Mouse (Mus musculus): ENCODE data around the gene Itga3. TPM values are rescaled to one million over a fixed set of nuclear protein-coding genes. Genes with fewer than 3 reads are reported as not detected.
A peak's percentile ranks its signal among the peaks of the same experiment; 100 is the strongest.

Itga3 gene
- polyA plus RNA-seq (2014; fragmentation: Nextera tagmentation; extraction: Ambion mirVana): 2.9 and 3.0 TPM in 2 replicates

DNA sequence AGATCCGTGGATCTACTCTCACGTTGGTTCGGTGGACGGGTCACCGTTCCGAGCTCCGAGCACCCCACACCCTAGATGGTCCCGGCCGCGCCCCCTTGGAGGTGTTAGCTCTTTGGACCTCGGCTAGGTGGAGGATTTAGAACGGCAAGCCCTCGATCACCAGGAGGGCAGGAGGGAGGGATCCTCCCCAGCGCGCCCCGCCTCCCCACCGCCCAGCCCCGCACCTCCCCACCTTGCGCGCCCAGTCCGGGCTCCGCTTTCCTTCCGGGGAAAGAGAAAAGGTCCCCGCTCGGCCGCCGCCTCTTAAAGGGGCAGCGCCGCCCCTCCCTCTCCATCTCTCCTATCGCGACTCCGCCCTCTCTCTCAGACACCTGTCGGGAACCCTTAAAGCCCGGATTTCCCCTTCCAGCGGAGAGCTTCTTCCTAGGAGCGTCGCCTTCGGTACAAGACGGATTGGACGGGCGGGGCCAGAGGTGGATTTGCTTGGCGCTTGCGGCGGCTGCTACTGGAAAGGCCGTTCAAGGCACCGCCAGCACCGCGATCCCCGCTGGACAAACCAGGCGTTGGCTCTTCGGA is at the start of gene Itga3:
Gene Itga3, minus strand, starts transcription at position 266 of the 576 bp plus-strand sequence.
- ATAC-seq (ENCODE audit: low FRiP score) (peak; percentile 71), DNase-seq (ENCODE audit: low spot score, missing footprints) (peak; percentile 97)
- Histone ChIP-seq H3K9me3 (ENCODE audit: control insufficient read depth, low read length) (no peaks in the 10 kb centered on the region), H3K4me1 (ENCODE audit: control insufficient read depth, insufficient read depth, low read length) (peaks cover 8% of the 10 kb centered on the region), H3K9ac (ENCODE audit: low read length) (peak within 1 kb of the TSS; percentile 52), H3K36me3 (ENCODE audit: control insufficient read depth, insufficient read depth, low read length) (no peaks in the 10 kb centered on the region), H3K4me3 (ENCODE audit: low read depth, low read length) (peak within 1 kb of the TSS; percentile 57), H3K27me3 (ENCODE audit: control insufficient read depth, insufficient read depth, low read length) (peaks cover 34% of the 10 kb centered on the region), H3K4me2 (peak within 1 kb of the TSS; percentile 89), H3K27ac (ENCODE audit: low read depth, low read length) (no peak within 1 kb of the TSS)
- under 1% methylated on average over 49 of the region's 51 CpGs for WGBS

DNA sequence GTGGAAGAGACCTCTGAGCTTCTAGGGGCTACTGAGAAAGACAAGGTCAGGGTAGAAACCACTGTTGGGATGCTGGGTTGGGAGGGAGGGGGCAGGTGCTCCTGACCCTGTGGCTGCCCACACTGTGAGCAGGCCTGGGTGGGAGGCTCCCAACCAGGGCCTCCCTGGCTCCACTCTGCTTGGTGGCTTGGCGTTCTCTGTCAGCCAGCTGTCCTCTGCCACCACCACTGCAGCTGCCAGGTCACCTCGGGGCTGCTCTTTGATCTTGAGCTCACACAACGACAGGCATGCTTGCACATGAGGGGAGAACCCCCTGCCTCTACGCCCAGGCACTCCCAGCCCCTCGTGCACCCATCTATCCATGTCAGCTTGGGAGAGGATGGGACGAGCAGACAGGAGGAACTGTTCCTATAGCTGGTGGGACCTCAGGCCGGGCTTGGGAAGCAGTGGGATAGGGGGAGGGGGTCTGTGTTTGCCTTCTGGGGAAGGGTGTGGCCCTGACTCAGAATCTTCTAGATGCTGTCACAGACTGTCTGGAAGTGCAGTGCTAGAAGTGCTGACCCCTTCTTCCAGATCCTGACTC is 48.9 kb upstream of the Itga3 start:
- H3K4me1 ChIP-seq (ENCODE audit: control insufficient read depth, insufficient read depth, low read length): peaks cover 11% of the 10 kb centered on the region

DNA sequence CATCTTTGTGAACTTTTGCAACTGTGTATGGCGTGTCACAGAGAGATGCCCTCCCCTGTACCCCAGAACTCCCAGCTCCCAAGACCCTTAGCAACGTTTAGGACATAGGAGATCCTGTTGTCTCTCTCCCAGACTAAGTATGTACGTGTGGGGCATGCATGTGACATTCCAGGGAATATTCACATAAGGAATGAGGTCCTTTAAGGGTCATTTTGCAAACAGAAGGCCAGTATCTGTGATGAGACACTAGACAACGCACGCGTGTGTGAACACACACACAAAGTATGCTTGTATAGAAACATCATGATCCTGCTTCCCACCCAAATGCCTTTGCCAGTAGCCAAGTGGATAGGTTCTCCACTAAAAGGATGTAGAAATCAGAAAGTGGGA is 45.5 kb upstream of the Itga3 start:
- ATAC-seq (ENCODE audit: low FRiP score): no peak
- H3K9me3 ChIP-seq (ENCODE audit: control insufficient read depth, low read length): no peaks in the 10 kb centered on the region
- no peak overlapping the region for H3K27ac ChIP-seq (ENCODE audit: low read depth, low read length)
- H3K4me2 ChIP-seq: no peak overlapping the region
- H3K4me1 ChIP-seq (ENCODE audit: control insufficient read depth, insufficient read depth, low read length): peaks cover 19% of the 10 kb centered on the region
- 12% methylated on average over 6 of the region's 6 CpGs for WGBS
- peak; percentile 91 for DNase-seq (ENCODE audit: low spot score, missing footprints)
- no peak overlapping the region for H3K4me3 ChIP-seq (ENCODE audit: low read depth, low read length)
- H3K27me3 ChIP-seq (ENCODE audit: control insufficient read depth, insufficient read depth, low read length): peaks cover 82% of the 10 kb centered on the region
- no peak overlapping the region for H3K9ac ChIP-seq (ENCODE audit: low read length)
- no peaks in the 10 kb centered on the region for H3K36me3 ChIP-seq (ENCODE audit: control insufficient read depth, insufficient read depth, low read length)

More for the DNA sequence above, 48.9 kb upstream of the Itga3 start:
- 0 out of 2 replicates have a peak, but pooled peaks have one; percentile 30 for ATAC-seq (ENCODE audit: low FRiP score)
- no peaks in the 10 kb centered on the region for H3K36me3 ChIP-seq (ENCODE audit: control insufficient read depth, insufficient read depth, low read length)
- H3K27ac ChIP-seq (ENCODE audit: low read depth, low read length): no peak overlapping the region
- no peak overlapping the region for H3K4me2 ChIP-seq
- H3K4me3 ChIP-seq (ENCODE audit: low read depth, low read length): no peak overlapping the region
- H3K9me3 ChIP-seq (ENCODE audit: control insufficient read depth, low read length): no peaks in the 10 kb centered on the region
- H3K27me3 ChIP-seq (ENCODE audit: control insufficient read depth, insufficient read depth, low read length): peaks cover 59% of the 10 kb centered on the region
- WGBS: 25% methylated on average over 7 of the region's 7 CpGs
- no peak overlapping the region for H3K9ac ChIP-seq (ENCODE audit: low read length)
- DNase-seq (ENCODE audit: low spot score, missing footprints): peak; percentile 89

DNA sequence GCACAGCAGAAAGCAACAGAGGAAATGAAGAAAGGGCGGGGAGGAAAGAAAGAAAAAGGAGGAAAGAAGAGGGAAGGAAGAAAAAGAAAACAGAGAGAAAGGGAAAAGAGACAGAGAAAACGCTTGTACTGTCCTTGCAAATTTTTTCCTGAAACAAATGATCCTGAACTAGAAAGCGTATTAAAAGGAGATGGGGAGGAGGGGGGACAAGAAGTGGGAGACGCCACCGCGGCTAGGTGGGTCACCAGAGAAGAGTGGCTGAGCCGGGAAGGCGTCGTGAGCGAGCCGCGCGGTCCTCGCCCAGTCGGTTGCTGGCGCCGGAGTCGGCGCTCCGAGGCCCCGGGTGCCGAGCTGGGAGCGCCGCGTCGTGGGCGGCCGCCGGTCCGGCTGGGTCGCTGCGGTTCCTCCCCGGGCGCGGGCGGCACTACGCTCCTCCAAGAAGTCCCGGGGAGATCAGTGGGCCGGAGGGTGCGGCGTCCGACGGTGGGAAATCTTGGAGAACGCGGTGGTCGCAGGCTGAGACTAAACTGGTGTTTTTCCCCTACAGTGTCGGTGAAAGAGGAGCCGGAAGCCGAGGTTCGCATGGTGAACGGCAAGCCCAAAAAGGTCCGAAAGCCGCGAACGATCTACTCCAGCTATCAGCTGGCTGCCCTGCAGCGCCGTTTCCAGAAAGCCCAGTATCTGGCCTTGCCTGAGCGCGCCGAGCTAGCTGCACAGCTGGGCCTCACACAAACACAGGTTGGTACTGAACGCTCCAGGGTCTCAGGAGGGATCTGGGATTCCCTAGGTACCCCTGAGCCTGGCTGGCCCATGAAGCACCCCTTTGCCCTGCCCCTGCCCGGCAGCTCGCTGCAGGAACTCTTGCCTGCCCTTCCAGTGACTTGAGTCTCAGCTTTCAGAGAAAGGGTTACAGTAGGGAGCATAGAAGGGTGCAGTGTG is 44.8 kb upstream of the Itga3 start:
- no peak for ATAC-seq (ENCODE audit: low FRiP score)
- Histone ChIP-seq H3K4me1 (ENCODE audit: control insufficient read depth, insufficient read depth, low read length) (peaks cover 14% of the 10 kb centered on the region), H3K4me2 (peak overlapping the region; percentile 34), H3K9ac (ENCODE audit: low read length) (no peak overlapping the region), H3K36me3 (ENCODE audit: control insufficient read depth, insufficient read depth, low read length) (no peaks in the 10 kb centered on the region), H3K9me3 (ENCODE audit: control insufficient read depth, low read length) (no peaks in the 10 kb centered on the region), H3K27ac (ENCODE audit: low read depth, low read length) (no peak overlapping the region), H3K4me3 (ENCODE audit: low read depth, low read length) (peak overlapping the region; percentile 18), H3K27me3 (ENCODE audit: control insufficient read depth, insufficient read depth, low read length) (peaks cover 82% of the 10 kb centered on the region)
- DNase-seq (ENCODE audit: low spot score, missing footprints): peak; percentile 93
- under 1% methylated on average over 56 of the region's 63 CpGs for WGBS

DNA sequence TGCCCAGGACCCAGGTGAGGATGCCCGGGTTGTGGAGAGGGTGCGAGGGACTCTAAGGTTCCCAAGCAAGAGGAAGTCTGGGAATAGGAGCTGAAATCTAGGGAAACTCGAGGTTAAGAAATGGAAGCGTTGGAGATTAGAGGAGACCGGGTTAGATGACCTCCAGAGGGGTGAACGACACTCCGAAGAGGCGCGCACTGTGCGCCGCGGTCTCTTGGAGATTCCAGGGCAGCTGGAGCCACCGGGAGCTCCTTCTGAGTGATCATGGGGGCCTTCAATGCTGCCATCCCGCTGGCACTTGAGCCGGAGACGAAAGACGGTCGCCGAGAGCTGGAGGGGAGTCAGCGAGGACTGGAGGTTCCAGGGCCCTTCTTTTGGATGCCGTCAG is 44.0 kb upstream of the Itga3 start:
- WGBS: under 1% methylated on average over 21 of the region's 21 CpGs
- no peak for DNase-seq (ENCODE audit: low spot score, missing footprints)
- no peak for ATAC-seq (ENCODE audit: low FRiP score)
- Histone ChIP-seq H3K4me2 (peak overlapping the region; percentile 67), H3K9ac (ENCODE audit: low read length) (no peak overlapping the region), H3K4me1 (ENCODE audit: control insufficient read depth, insufficient read depth, low read length) (peaks cover 12% of the 10 kb centered on the region), H3K36me3 (ENCODE audit: control insufficient read depth, insufficient read depth, low read length) (no peaks in the 10 kb centered on the region), H3K27me3 (ENCODE audit: control insufficient read depth, insufficient read depth, low read length) (peaks cover 81% of the 10 kb centered on the region), H3K27ac (ENCODE audit: low read depth, low read length) (no peak overlapping the region), H3K9me3 (ENCODE audit: control insufficient read depth, low read length) (no peaks in the 10 kb centered on the region), H3K4me3 (ENCODE audit: low read depth, low read length) (peak overlapping the region; percentile 36)

DNA sequence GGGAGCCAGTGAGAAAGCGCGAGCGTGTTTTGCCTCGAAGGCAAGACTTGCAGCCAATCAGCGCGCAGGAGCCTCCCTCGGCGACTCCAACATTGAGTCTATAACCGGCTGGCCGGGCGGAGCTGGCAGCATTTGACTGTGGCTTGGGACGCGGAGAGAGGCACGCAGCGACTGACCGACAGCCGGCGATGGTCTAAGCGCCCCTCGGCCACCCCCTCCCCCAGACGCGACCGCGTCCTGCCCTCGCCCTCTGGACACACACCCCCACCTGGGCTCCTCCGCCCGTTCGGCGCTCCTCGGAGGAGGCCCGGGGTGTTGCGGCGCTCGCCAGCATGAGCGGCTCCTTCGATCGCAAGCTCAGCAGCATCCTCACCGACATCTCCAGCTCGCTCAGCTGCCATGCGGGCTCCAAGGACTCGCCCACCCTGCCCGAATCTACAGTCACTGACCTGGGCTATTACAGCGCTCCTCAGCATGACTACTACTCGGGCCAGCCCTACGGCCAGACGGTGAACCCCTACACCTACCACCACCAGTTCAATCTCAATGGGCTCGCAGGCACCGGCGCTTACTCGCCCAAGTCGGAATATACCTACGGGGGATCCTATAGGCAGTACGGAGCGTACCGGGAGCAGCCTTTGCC is 43.5 kb upstream of the Itga3 start, which contains the start of gene Dlx3:
Gene Dlx3, plus strand, starts transcription at position 130 of the 643 bp plus-strand sequence.
- WGBS: under 1% methylated on average over 55 of the region's 55 CpGs
- peak within 1 kb of the TSS; percentile 40; the same call in 1 of the 2 replicates for H3K9ac ChIP-seq (ENCODE audit: low read length)
- no peak within 1 kb of the TSS for H3K27ac ChIP-seq (ENCODE audit: low read depth, low read length)
- H3K4me1 ChIP-seq (ENCODE audit: control insufficient read depth, insufficient read depth, low read length): peaks cover 12% of the 10 kb centered on the region
- peak within 1 kb of the TSS; percentile 67 for H3K4me2 ChIP-seq
- peak within 1 kb of the TSS; percentile 36 for H3K4me3 ChIP-seq (ENCODE audit: low read depth, low read length)
- H3K27me3 ChIP-seq (ENCODE audit: control insufficient read depth, insufficient read depth, low read length): peaks cover 76% of the 10 kb centered on the region
- peak; percentile 54 for ATAC-seq (ENCODE audit: low FRiP score)
- no peaks in the 10 kb centered on the region for H3K9me3 ChIP-seq (ENCODE audit: control insufficient read depth, low read length)
- peak; percentile 96 for DNase-seq (ENCODE audit: low spot score, missing footprints)
- no peaks in the 10 kb centered on the region for H3K36me3 ChIP-seq (ENCODE audit: control insufficient read depth, insufficient read depth, low read length)

DNA sequence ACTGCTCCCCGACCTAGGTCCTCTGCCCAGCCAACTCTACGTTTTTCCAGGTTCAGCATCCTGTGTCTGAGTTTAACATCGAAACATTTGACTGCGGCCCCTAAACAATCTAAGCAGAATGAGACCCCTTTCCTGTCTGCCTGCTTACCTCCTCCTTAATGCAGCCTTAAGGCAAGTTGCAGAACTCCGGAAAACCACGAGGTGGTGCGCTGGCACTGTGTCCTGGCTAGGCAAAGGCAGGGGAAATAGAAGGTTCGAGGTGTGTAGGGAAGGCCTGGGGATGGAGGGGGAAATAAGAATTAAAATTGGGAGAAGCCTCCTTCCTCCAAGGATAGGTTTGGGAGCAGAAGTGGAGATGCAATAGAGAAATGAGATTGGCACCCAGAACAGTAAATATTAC is 41.9 kb upstream of the Itga3 start:
- WGBS: 3% methylated on average over 8 of the region's 8 CpGs
- H3K4me2 ChIP-seq: no peak overlapping the region
- H3K9ac ChIP-seq (ENCODE audit: low read length): no peak overlapping the region
- H3K4me1 ChIP-seq (ENCODE audit: control insufficient read depth, insufficient read depth, low read length): peaks cover 12% of the 10 kb centered on the region
- ATAC-seq (ENCODE audit: low FRiP score): 0 out of 2 replicates have a peak, but pooled peaks have one; percentile 28
- H3K9me3 ChIP-seq (ENCODE audit: control insufficient read depth, low read length): no peaks in the 10 kb centered on the region
- H3K36me3 ChIP-seq (ENCODE audit: control insufficient read depth, insufficient read depth, low read length): no peaks in the 10 kb centered on the region
- H3K27ac ChIP-seq (ENCODE audit: low read depth, low read length): no peak overlapping the region
- peak; percentile 94 for DNase-seq (ENCODE audit: low spot score, missing footprints)
- peaks cover 60% of the 10 kb centered on the region for H3K27me3 ChIP-seq (ENCODE audit: control insufficient read depth, insufficient read depth, low read length)
- no peak overlapping the region for H3K4me3 ChIP-seq (ENCODE audit: low read depth, low read length)

DNA sequence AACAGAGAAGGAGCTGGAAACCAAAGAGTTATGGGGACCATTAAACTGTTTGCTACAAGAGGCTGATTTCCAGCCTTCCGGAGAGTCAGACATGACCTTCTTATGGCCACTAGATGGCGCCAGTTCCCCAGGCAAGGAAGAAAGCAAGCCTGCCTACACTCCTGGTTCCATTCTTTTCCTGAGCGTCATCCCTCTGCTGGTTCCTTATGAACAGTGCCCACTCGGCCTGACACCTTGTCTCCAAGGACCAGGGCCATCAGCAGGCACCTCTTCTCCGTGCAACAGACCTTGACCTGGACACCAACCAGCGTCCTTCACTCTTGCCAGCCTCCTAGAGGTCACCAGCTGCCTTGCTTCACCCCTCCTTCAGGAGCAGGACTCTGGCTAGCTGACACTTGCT is 40.4 kb upstream of the Itga3 start:
- peaks cover 12% of the 10 kb centered on the region for H3K4me1 ChIP-seq (ENCODE audit: control insufficient read depth, insufficient read depth, low read length)
- WGBS: 2% methylated on average over 6 of the region's 6 CpGs
- no peak overlapping the region for H3K27ac ChIP-seq (ENCODE audit: low read depth, low read length)
- no peaks in the 10 kb centered on the region for H3K9me3 ChIP-seq (ENCODE audit: control insufficient read depth, low read length)
- H3K4me2 ChIP-seq: no peak overlapping the region
- peaks cover 45% of the 10 kb centered on the region for H3K27me3 ChIP-seq (ENCODE audit: control insufficient read depth, insufficient read depth, low read length)
- H3K4me3 ChIP-seq (ENCODE audit: low read depth, low read length): no peak overlapping the region
- peak; percentile 65; the same call in 1 of the 2 replicates for ATAC-seq (ENCODE audit: low FRiP score)
- peak; percentile 96 for DNase-seq (ENCODE audit: low spot score, missing footprints)
- H3K36me3 ChIP-seq (ENCODE audit: control insufficient read depth, insufficient read depth, low read length): no peaks in the 10 kb centered on the region
- H3K9ac ChIP-seq (ENCODE audit: low read length): no peak overlapping the region
